Mouse (Mus musculus): ENCODE measurements around the gene Fbp2. TPM values are rescaled to one million over a fixed set of nuclear protein-coding genes. Genes with fewer than 3 reads are reported as not detected.
"Not testable (repeated sequence)": the region's sequence is repeated elsewhere in the genome, so short reads cannot be mapped to it uniquely, and the experiment has no call there.

Gene Fbp2
- polyA plus RNA-seq, 1 experiment from 2014 or later = 0.36 TPM

DNA sequence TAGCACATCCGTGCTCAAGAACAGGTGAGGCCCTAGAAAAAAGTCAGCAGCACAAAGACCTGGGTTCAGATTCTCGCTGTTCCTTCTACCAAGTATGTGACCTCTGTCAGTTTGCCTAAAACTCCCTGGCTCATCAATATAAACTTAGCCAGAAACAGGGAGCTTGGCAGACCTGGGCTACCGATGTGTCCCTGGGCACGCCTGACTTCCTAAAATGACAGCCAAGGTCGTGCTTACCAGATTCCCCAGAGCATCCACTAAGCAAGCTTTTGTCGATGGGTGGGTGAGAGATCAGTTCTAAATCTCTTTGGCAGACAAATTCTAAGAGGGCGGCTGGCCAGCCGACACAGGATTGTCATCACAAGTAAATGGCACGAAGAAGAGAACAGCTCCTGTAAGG, 23.1 kb upstream of the Fbp2 start:
- 86% methylated on average over 9 of the region's 9 CpGs for WGBS

DNA sequence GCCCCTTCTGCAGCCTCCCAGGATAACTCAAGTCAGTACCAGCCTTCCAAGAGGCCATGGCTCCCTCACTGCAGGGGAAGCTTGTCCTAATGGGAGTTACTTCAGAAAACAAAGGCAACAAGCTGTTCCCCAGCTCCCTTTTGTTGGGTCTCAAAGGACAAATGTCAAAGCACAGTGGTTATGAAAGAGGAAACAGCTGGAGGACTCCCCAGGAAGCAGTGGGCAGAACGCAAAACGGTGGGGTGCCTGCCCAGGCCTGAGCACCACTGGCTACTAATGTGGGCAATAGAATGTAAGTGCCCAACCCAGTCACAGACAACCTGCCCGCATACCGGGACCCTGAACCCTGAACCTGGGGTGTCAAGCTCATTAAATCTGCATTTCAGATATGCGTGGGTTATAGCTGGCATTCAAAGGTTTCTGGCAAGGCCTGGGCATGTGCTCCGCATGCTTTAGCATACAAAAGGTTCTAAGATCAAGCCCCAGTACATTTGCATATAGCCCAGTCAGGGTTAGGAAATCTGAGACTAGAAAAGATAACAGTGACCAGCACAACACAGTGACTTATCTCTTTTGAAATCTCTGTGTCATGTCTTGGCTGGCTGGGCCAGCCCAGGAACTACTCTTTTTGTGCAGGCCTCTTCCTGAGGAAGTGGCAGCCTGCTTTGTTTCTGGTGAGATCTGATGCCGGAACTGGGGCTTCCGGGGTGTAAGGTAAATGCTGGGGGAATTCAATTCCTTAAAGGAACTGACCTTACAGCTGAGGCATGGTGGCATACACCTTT, 21.8 kb upstream of the Fbp2 start:
- peaks cover 17% of the 10 kb centered on the region for H3K27me3 ChIP-seq (replicated peaks; ENCODE audit: low read depth, poor library complexity, severe bottlenecking)
- DNase-seq (ENCODE audit: low spot score) = no peak
- no peaks in the 10 kb centered on the region for H3K9me3 ChIP-seq
- no peak overlapping the region for H3K27ac ChIP-seq (replicated peaks)
- no peak overlapping the region for H3K4me3 ChIP-seq
- WGBS = 26% methylated on average over 8 of the region's 8 CpGs
- H3K36me3 ChIP-seq (replicated peaks) = no peaks in the 10 kb centered on the region
- H3K4me1 ChIP-seq = peaks cover 8% of the 10 kb centered on the region

More for the DNA sequence above, 23.1 kb upstream of the Fbp2 start:
- Histone ChIP-seq H3K9me3 (no peaks in the 10 kb centered on the region), H3K4me3 (no peak overlapping the region), H3K36me3 (replicated peaks) (no peaks in the 10 kb centered on the region), H3K27ac (replicated peaks) (no peak overlapping the region), H3K4me1 (peaks cover 8% of the 10 kb centered on the region), H3K27me3 (replicated peaks; ENCODE audit: low read depth, poor library complexity, severe bottlenecking) (peaks cover 24% of the 10 kb centered on the region)
- no peak for DNase-seq (ENCODE audit: low spot score)

DNA sequence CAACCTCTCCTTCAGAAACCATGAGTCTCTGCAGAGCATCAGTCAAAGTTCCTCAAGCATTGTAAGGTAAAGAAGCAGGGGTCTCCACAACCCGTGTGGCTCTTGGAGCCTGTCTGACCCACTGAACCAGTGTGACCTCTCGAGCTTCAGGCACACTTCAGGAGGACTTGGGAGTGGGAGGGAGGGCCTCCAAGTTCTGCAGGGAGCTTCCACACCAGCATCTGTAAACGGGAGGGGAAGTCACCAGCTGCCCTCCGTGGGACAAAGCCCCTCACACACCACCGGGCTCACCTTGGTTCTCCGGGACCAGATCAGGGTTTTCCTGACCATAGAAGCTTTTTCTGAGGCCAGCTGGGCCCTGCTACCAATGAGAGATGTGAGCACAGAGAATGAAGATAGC, 21.2 kb upstream of the Fbp2 start:
- 38% methylated on average over 6 of the region's 6 CpGs for WGBS
- no peaks in the 10 kb centered on the region for H3K36me3 ChIP-seq (replicated peaks)
- H3K9me3 ChIP-seq = no peaks in the 10 kb centered on the region
- DNase-seq (ENCODE audit: low spot score) = no peak
- H3K27ac ChIP-seq (replicated peaks) = no peak overlapping the region
- peaks cover 14% of the 10 kb centered on the region; the same call in 1 of the 2 replicates for H3K27me3 ChIP-seq (replicated peaks; ENCODE audit: low read depth, poor library complexity, severe bottlenecking)
- H3K4me3 ChIP-seq = no peak overlapping the region
- peaks cover 8% of the 10 kb centered on the region for H3K4me1 ChIP-seq

DNA sequence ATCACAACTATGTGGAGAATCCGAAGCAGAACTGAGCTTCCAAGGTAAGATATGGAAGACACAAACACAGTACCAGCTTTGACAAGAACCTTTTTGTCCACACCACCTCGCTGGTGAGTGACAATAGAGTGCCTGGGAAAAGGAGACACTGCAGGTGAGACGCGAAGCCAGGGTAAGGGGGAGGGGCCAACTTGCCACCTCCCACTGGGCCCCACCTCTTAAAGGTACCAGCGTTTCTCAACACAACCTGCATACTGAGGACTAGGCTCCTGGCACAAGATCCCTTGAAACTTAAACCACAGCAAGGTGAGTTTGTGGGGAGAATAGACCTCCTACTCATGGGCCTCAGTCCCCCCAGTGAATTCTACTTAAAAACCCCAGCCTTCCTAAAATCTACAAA, 19.0 kb upstream of the Fbp2 start:
- Histone ChIP-seq H3K27me3 (replicated peaks; ENCODE audit: low read depth, poor library complexity, severe bottlenecking) (0 out of 2 replicates have a peak, but pooled peaks cover 11% of the 10 kb centered on the region), H3K4me3 (no peak overlapping the region), H3K36me3 (replicated peaks) (no peaks in the 10 kb centered on the region), H3K4me1 (peaks cover 8% of the 10 kb centered on the region), H3K9me3 (no peaks in the 10 kb centered on the region), H3K27ac (replicated peaks) (no peak overlapping the region; the same call in 1 of the 2 replicates)
- WGBS = 5% methylated on average over 5 of the region's 5 CpGs
- no peak for DNase-seq (ENCODE audit: low spot score)

DNA sequence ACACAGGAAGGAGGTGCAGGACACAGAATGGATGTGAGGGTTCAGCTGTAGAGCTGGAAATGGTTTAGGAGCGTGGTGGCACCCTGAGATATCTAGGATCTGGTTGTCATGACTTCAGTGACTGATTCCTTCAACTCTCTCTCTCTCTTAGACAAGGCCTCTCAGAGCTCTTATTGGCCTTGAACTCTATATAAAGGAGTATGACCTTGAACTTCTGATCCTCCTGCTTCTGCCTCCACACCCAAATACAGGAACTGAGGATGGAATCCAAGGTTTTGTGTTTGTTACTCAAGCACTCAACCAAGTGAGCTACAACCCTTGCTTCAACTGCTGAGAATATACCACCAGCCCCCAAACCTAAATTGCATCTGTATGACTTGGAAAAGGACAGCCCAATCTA, 17.9 kb upstream of the Fbp2 start:
- peaks cover 8% of the 10 kb centered on the region for H3K4me1 ChIP-seq
- 84% methylated on average over 1 of the region's 1 CpGs for WGBS
- DNase-seq (ENCODE audit: low spot score) = no peak

DNA sequence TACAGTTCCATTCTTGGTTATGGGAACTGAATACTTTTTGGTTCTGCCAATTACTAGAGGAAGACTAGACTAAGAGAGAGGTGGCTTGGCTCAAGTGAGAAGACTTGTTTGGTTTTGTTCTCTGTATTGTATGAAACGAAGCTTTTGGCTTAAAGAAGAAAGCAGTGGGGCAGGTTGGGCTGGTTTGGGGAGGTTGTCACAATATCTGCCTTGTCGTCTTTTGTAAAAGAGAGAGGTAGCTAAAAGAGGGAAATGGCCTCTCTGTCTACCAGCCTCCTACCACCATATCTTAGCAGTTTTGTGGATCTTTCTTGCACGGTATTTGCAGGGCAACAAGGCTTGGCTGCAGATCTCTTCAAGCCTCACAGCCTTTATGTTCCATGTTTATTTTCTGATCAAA, 14.0 kb upstream of the Fbp2 start:
- WGBS = 59% methylated on average over 3 of the region's 3 CpGs
- Histone ChIP-seq H3K4me3 (no peak overlapping the region), H3K27ac (replicated peaks) (no peak overlapping the region), H3K4me1 (no peaks in the 10 kb centered on the region), H3K36me3 (replicated peaks) (no peaks in the 10 kb centered on the region), H3K9me3 (no peaks in the 10 kb centered on the region), H3K27me3 (replicated peaks; ENCODE audit: low read depth, poor library complexity, severe bottlenecking) (0 out of 2 replicates have a peak, but pooled peaks cover 11% of the 10 kb centered on the region)
- DNase-seq (ENCODE audit: low spot score) = no peak

More for the DNA sequence above, 17.9 kb upstream of the Fbp2 start:
- H3K27ac ChIP-seq (replicated peaks) = no peak overlapping the region
- H3K9me3 ChIP-seq = no peaks in the 10 kb centered on the region
- H3K36me3 ChIP-seq (replicated peaks) = no peaks in the 10 kb centered on the region
- 0 out of 2 replicates have a peak, but pooled peaks cover 11% of the 10 kb centered on the region for H3K27me3 ChIP-seq (replicated peaks; ENCODE audit: low read depth, poor library complexity, severe bottlenecking)
- H3K4me3 ChIP-seq = no peak overlapping the region

DNA sequence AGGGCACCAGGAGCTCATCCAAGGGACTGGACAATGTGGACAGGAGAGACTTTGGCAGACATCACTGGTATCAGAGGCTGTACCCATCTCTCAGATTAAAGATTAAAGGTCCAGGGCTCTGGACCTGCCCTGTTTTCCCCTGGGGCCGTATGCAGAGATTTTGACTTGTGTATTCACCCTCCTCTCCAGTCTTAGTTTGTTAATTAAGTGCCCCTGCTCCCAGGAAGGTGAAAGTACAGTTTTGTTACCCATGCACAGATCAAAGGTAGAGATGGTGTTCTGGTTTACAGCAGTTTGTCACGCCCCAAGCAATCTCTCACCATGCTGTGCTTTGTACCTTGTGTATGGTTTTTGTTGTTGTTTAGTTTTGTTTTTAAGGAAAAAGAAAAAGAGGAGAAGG, 12.4 kb upstream of the Fbp2 start:
- Histone ChIP-seq H3K27me3 (replicated peaks; ENCODE audit: low read depth, poor library complexity, severe bottlenecking) (no peaks in the 10 kb centered on the region), H3K9me3 (no peaks in the 10 kb centered on the region), H3K36me3 (replicated peaks) (no peaks in the 10 kb centered on the region), H3K4me3 (no peak overlapping the region), H3K27ac (replicated peaks) (no peak overlapping the region), H3K4me1 (peaks cover 9% of the 10 kb centered on the region; the same call in 1 of the 2 replicates)
- no peak for DNase-seq (ENCODE audit: low spot score)
- WGBS = 85% methylated on average over 2 of the region's 2 CpGs

DNA sequence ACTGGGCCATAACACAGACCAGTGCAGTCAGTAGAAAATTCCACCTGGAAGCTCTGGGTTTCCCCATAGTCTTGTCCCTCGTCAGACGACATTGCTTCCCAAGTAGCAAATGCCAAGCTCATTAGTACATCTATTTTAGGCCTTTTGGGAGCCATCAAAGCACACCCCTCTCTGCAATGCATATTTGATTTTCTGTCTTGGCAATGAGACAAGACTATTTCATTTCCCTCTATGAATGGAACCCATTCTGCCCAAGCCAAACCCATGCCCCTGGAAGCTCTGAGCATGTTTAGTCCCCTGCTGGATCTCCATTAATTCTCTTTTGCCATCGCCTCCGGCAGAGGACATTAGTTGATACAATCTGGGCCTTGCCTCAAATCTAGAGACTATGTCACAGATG, 8.6 kb upstream of the Fbp2 start:
- Histone ChIP-seq H3K9me3 (no peaks in the 10 kb centered on the region), H3K27me3 (replicated peaks; ENCODE audit: low read depth, poor library complexity, severe bottlenecking) (no peaks in the 10 kb centered on the region), H3K4me1 (peaks cover 40% of the 10 kb centered on the region), H3K4me3 (no peak overlapping the region), H3K27ac (replicated peaks) (0 out of 2 replicates have a peak overlapping the region, but pooled peaks have one; percentile 76), H3K36me3 (replicated peaks) (no peaks in the 10 kb centered on the region)
- no peak for DNase-seq (ENCODE audit: low spot score)
- 88% methylated on average over 4 of the region's 4 CpGs for WGBS

DNA sequence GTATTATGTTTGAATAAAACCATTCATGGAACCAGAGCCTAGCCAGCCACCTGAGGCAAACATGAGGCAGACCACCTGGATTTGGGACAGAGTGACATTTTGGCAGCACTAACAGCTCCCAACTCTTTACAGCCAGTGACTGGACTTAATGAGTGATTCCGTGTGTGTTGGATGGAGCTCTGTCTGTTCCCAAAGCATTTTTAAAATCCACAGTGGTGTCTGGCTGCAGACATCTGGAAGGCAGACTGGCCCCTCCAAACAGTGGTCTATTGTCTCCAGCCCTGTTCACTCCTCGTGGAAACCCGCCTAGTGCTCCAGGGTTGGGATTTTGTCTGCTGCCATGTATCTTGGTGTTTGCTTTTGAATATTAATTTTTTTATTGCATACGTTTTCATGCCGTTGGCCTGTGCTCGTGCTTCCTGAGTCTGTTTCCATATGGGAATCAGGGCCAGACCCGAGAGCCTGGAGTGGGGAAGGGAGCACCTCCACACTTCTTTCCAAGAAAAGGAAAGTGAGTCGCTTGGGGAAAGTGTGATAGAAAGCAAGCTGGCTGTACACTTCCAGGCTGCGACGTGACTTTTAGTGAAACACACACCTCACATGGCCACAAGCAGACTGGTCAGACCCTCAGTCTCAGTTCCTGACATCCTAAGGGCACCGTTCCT, 7.6 kb upstream of the Fbp2 start:
- H3K4me1 ChIP-seq = peaks cover 40% of the 10 kb centered on the region
- no peak overlapping the region for H3K4me3 ChIP-seq
- peak; percentile 61 for DNase-seq (ENCODE audit: low spot score)
- H3K36me3 ChIP-seq (replicated peaks) = no peaks in the 10 kb centered on the region
- H3K9me3 ChIP-seq = no peaks in the 10 kb centered on the region
- H3K27me3 ChIP-seq (replicated peaks; ENCODE audit: low read depth, poor library complexity, severe bottlenecking) = no peaks in the 10 kb centered on the region
- WGBS = 52% methylated on average over 11 of the region's 11 CpGs
- H3K27ac ChIP-seq (replicated peaks) = peak overlapping the region; percentile 76

DNA sequence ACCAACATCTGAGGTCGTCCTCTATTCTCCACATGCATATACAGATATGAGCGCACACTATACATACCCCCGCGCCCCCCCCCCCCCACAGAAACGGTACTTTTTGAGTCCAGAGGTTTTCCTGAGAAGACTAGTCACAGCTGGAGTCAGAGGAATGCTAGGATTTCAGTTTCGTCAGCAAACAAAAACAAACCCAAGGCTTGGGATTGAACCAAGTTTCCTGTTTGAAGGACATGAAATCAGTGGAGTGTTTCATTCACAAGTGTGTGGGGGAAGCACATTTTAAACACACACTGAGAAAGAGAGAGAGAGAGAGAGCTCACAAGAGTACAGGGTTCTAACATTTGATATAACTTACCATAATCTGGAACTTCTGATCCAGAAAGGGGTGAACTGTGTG, 5.5 kb upstream of the Fbp2 start:
- no peak for DNase-seq (ENCODE audit: low spot score)
- no peak overlapping the region for H3K4me3 ChIP-seq
- H3K27me3 ChIP-seq (replicated peaks; ENCODE audit: low read depth, poor library complexity, severe bottlenecking) = no peaks in the 10 kb centered on the region
- no peak overlapping the region for H3K27ac ChIP-seq (replicated peaks)
- WGBS = 71% methylated on average over 6 of the region's 6 CpGs
- no peaks in the 10 kb centered on the region for H3K36me3 ChIP-seq (replicated peaks)
- H3K4me1 ChIP-seq = peaks cover 40% of the 10 kb centered on the region
- no peaks in the 10 kb centered on the region for H3K9me3 ChIP-seq

DNA sequence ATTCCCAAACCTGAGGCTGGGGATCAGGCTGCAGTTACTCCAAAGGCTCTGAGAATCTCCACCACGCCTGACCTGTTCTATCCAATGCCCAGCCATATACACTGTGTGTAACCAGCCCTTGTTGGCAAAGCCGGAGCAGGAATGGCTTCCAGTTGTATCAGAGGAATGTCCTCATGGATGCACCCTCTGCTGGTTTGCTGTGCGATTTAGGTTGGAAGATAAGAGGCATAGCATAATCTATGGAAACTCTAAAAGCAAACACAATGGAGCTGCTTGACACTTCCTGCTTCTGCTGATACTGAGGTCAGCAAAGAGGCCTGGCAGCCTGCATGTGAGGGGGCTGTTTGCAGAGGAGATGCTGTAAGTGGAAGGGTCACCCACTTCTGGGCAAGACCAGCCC, 4.7 kb upstream of the Fbp2 start:
- H3K36me3 ChIP-seq (replicated peaks) = no peaks in the 10 kb centered on the region
- peak overlapping the region; percentile 11; the same call in 1 of the 2 replicates for H3K27ac ChIP-seq (replicated peaks)
- no peak for DNase-seq (ENCODE audit: low spot score)
- H3K4me3 ChIP-seq = no peak overlapping the region
- 81% methylated on average over 3 of the region's 3 CpGs for WGBS
- no peaks in the 10 kb centered on the region for H3K9me3 ChIP-seq
- no peaks in the 10 kb centered on the region for H3K27me3 ChIP-seq (replicated peaks; ENCODE audit: low read depth, poor library complexity, severe bottlenecking)
- peaks cover 47% of the 10 kb centered on the region for H3K4me1 ChIP-seq

DNA sequence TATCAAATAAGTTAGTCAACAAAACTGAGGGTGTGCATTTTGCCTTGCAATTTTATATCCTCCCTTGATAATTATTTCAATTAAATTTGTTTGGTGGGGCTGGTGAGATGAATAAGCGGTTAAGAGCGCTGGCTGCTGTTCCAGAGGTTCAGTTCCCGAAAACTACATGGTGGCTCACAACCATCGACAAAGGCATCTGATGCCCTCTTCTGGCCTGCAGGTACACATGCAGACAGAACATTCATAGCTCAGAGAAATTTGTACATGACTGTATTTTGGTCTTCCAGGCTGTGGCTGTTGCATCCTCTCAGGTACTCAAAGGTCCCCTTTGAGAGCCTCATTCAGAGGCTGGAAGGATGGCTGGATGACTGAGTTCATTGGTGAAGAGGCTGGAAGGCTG, 1.8 kb upstream of the Fbp2 start:
- WGBS = 89% methylated on average over 4 of the region's 4 CpGs
- Histone ChIP-seq H3K4me1 (peaks cover 35% of the 10 kb centered on the region; the same call in 1 of the 2 replicates), H3K9me3 (no peaks in the 10 kb centered on the region), H3K27ac (replicated peaks) (no peak overlapping the region), H3K27me3 (replicated peaks; ENCODE audit: low read depth, poor library complexity, severe bottlenecking) (no peaks in the 10 kb centered on the region), H3K36me3 (replicated peaks) (no peaks in the 10 kb centered on the region), H3K4me3 (no peak overlapping the region)
- no peak for DNase-seq (ENCODE audit: low spot score)

DNA sequence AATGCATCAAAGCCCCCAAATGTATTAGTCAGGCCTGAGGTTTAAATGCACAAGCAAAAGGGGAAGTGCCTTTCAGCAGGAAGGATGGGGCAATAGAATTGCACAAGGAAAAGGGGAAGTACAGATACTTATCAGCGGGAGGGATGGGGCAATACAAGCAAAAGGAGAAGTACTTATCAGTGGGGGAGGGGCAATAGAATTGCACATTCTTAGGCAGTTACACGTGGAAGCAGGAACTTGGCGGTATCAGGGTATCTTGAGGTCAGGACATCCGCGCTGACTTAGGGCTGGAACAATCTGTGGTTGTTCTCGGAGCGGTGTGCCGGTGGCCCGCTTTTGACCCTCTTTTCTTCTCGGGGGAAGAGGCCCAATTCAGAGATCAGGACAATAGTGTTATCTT, 1.0 kb upstream of the Fbp2 start:
- peaks cover 28% of the 10 kb centered on the region; the same call in 1 of the 2 replicates for H3K4me1 ChIP-seq
- H3K27ac ChIP-seq (replicated peaks); DNase-seq (ENCODE audit: low spot score); H3K4me3 ChIP-seq; H3K36me3 ChIP-seq (replicated peaks); H3K9me3 ChIP-seq; H3K27me3 ChIP-seq (replicated peaks; ENCODE audit: low read depth, poor library complexity, severe bottlenecking): not testable (repeated sequence)
- WGBS = 85% methylated on average over 10 of the region's 10 CpGs
